Mouse (Mus musculus): ENCODE measurements around the gene Aldh1l1. TPM values are rescaled to one million over a fixed set of nuclear protein-coding genes. Genes with fewer than 3 reads are reported as not detected.

Aldh1l1 gene
- total and polyA plus RNA-seq, 3 experiments = 0.11 to 0.13 TPM; not detected in 1

GRCm38 (mm10) chr6:90472697-90473096, 13.5 kb upstream of the Aldh1l1 start:
- Histone ChIP-seq H3K79me2 (replicated peaks; ENCODE audit: control insufficient read depth, extremely low read depth, insufficient read depth, poor library complexity, severe bottlenecking) (no peaks in the 10 kb centered on the region), H3K4me3 (replicated peaks in 1 of 3; ENCODE audit: low read depth in 2 of 3, low read length in 2 of 3, poor library complexity in 1 of 3) (no peak overlapping the region), H3K4me2 (ENCODE audit: insufficient read depth, low read depth, poor library complexity, severe bottlenecking) (no peak overlapping the region), H3K27me3 (replicated peaks) (peaks cover 95% of the 10 kb centered on the region), H3K9ac (ENCODE audit: insufficient read depth, low read depth) (no peak overlapping the region), H3K36me3 (replicated peaks in 1 of 2; ENCODE audit: control insufficient read depth in 1 of 2, insufficient read depth in 1 of 2, low read length in 1 of 2) (no peaks in the 10 kb centered on the region), H3K4me1 (ENCODE audit: control insufficient read depth in 1 of 2, insufficient read depth in 2 of 2) (peaks cover 3 to 9% of the 10 kb centered on the region in 2 experiments; a peak in 3 of 4 replicates), H3K27ac (ENCODE audit: insufficient read depth, low read depth) (no peak overlapping the region), H3K9me3 (replicated peaks; ENCODE audit: low read length) (no peaks in the 10 kb centered on the region)
- TF ChIP-seq MEF2A (IDR thresholded peaks at IDR 0.05; ENCODE audit: borderline replicate concordance, low read depth, low read length) = no peak
- TF ChIP-seq NRF1 (IDR thresholded peaks at IDR 0.05; ENCODE audit: low read depth, low read length) = no peak
- TF ChIP-seq RAD21 (IDR thresholded peaks at IDR 0.05; ENCODE audit: low read depth, low read length) = no peak
- no peak for TF ChIP-seq JUN (IDR thresholded peaks at IDR 0.05; ENCODE audit: insufficient read depth, low read depth, low read length)
- in situ Hi-C loops (cut with MboI; ENCODE audit: low pct_ligation_motif_present, low pct_unique_long_range_greater_than_20kb, low sequenced_read_pairs) (no loop called here), dilution Hi-C loops (cut with MboI; ENCODE audit: extremely low pct_ligation_motif_present, extremely low pct_unique_long_range_greater_than_20kb, low sequenced_read_pairs) (no loop called here)
- DNase-seq (ENCODE audit: extremely low read depth) = no peak

GRCm38 (mm10) chr6:90473630-90474360, 12.4 kb upstream of the Aldh1l1 start:
- no peaks in the 10 kb centered on the region for H3K9me3 ChIP-seq (replicated peaks; ENCODE audit: low read length)
- H3K36me3 ChIP-seq (replicated peaks in 1 of 2; ENCODE audit: control insufficient read depth in 1 of 2, insufficient read depth in 1 of 2, low read length in 1 of 2) = no peaks in the 10 kb centered on the region
- DNase-seq (ENCODE audit: extremely low read depth) = no peak
- H3K79me2 ChIP-seq (replicated peaks; ENCODE audit: control insufficient read depth, extremely low read depth, insufficient read depth, poor library complexity, severe bottlenecking) = no peaks in the 10 kb centered on the region
- H3K27ac ChIP-seq (ENCODE audit: insufficient read depth, low read depth) = no peak overlapping the region
- H3K4me1 ChIP-seq (ENCODE audit: control insufficient read depth in 1 of 2, insufficient read depth in 2 of 2) = peaks cover 3 to 9% of the 10 kb centered on the region in 2 experiments; a peak in 3 of 4 replicates
- peaks cover 96% of the 10 kb centered on the region for H3K27me3 ChIP-seq (replicated peaks)
- in situ Hi-C loops (cut with MboI; ENCODE audit: low pct_ligation_motif_present, low pct_unique_long_range_greater_than_20kb, low sequenced_read_pairs) (no loop called here), dilution Hi-C loops (cut with MboI; ENCODE audit: extremely low pct_ligation_motif_present, extremely low pct_unique_long_range_greater_than_20kb, low sequenced_read_pairs) (no loop called here)
- TF ChIP-seq UBTF (IDR thresholded peaks at IDR 0.05; ENCODE audit: low read depth, low read length) (no peak), NRF1 (IDR thresholded peaks at IDR 0.05; ENCODE audit: low read depth, low read length) (no peak), ZNF384 (IDR thresholded peaks at IDR 0.05; ENCODE audit: low read depth, low read length) (no peak), PAX5 (IDR thresholded peaks at IDR 0.05; ENCODE audit: low read length) (no peak), ZMIZ1 (IDR thresholded peaks at IDR 0.05; ENCODE audit: low read depth, low read length) (no peak), KAT2A (IDR thresholded peaks at IDR 0.05; ENCODE audit: insufficient replicate concordance, low read length) (no peak), MXI1 (IDR thresholded peaks at IDR 0.05; ENCODE audit: low read depth, low read length) (no peak), CTCF (conservative IDR thresholded peaks at IDR 0.05 in 1 of 2, IDR thresholded peaks at IDR 0.05 in 1 of 2; ENCODE audit: low read depth in 2 of 2, low read length in 2 of 2) (no peak), BHLHE40 (IDR thresholded peaks at IDR 0.05; ENCODE audit: low read depth, low read length) (no peak), SIN3A (IDR thresholded peaks at IDR 0.05; ENCODE audit: low read length) (no peak)
- no peak overlapping the region for H3K9ac ChIP-seq (ENCODE audit: insufficient read depth, low read depth)
- H3K4me3 ChIP-seq (replicated peaks in 1 of 3; ENCODE audit: low read depth in 2 of 3, low read length in 2 of 3, poor library complexity in 1 of 3) = no peak overlapping the region
- H3K4me2 ChIP-seq (ENCODE audit: insufficient read depth, low read depth, poor library complexity, severe bottlenecking) = no peak overlapping the region

All from CH12.LX (cell line).